Mouse (Mus musculus): ENCODE results near the gene Slc25a47.

Slc25a47 gene

DNA sequence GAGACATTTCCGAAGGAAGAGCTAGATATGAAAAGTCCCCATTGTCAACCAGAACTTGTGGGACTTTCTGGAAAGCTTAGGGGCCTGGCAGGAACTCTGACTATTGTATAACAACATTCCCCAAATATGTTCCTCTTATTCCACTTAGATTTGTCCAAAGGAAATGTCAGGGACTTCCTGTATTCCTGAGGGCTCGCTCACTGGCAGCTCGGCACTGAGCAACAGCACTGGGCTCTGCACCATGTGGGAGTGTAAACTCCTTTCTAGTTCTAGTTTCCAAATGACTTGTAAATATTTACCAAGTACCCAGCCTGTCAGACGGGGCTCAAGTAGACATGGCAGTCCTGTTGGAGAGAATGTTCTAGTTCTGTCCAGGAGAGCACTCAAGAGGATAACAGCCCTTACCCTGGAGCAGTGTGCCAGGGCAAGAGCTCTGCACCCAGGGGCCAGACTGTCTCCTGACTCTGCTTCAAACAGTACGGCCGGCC is 29.2 kb downstream of the Slc25a47 start:
- DNase-seq = no peak

- peak; percentile 37 for DNase-seq
These were observed 33.7 kb downstream of the Slc25a47 start for GRCm38 (mm10) chr12:108869575-108869974.

GRCm38 (mm10) chr12:108873122-108873521 is 37.3 kb downstream of the Slc25a47 start:
- no peak for DNase-seq

GRCm38 (mm10) chr12:108879138-108879537 is 43.3 kb downstream of the Slc25a47 start:
- no peak for DNase-seq

DNA sequence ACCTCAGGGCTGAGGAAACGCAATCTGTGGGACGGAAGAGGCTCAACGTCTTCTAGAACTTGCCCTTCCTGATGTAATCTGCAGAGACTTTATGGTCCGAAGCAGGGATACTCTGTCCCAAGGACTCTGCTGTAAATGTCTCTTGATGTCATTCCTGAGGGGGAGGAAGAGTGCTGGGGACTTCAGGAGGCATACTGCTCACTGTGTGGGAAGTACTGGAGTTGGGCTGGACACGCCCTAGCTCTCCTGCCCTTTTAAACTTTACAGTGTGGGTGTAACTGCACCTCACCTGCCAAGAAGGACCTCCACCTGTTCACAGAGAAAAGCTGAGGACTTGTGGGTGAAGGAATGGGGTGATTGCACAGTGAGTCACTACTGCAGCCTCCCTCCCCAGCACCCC is 44.8 kb downstream of the Slc25a47 start:
- no peak for DNase-seq

- no peak for DNase-seq
These were observed 45.3 kb downstream of the Slc25a47 start for GRCm38 (mm10) chr12:108881192-108881591.

GRCm38 (mm10) chr12:108882776-108883175 is 46.9 kb downstream of the Slc25a47 start:
- no peak for DNase-seq

DNA sequence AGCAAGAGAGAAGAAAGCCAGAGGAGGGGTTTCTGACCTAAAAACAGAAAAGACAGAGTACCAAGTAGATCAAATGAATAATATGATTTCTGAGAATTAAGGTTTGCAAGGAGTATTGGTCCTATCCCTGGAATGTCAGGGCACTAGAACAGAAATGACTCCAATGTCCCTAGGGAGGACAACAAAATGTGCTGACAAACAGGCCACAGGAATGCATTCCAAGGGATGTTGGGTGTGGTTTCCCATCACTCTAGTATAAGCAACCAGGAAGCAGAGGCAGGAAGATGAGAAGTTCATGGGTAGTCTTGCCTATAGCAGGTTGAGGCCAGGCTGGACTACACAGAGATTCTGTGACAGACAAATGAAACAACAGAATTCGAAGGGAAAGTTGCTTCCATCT is 50.1 kb downstream of the Slc25a47 start:
- DNase-seq = no peak

DNA sequence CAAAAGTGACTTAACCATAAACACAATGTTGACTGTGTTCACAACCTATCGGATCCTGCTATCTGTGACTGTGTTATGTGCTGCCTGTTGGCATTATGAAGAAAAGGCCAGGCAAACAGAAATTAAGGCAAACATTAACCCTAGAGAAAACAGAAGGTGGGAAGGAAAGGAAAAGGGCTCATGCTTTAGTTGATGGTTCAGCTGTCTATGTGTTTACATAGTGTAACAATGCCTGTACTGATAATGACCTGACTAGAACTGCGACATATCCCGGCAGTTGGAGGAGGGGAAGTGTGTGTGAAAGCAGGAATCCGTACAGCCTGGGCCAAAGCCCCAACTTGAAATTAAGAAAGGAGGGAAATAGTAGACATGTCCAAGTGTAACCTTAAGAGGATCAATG is 51.2 kb downstream of the Slc25a47 start:
- no peak for DNase-seq

GRCm38 (mm10) chr12:108888632-108889031 is 52.8 kb downstream of the Slc25a47 start:
- no peak for DNase-seq

GRCm38 (mm10) chr12:108892989-108893714 is 57.3 kb downstream of the Slc25a47 start, which contains the start of gene Wdr25:
Gene Wdr25, plus strand, starts transcription at chr12:108893631.
- peak; percentile 10 for DNase-seq

- DNase-seq = peak; percentile 92
These were observed 58.0 kb downstream of the Slc25a47 start, which contains the start of gene Wars for GRCm38 (mm10) chr12:108893715-108894431. Gene Wars, minus strand, starts transcription at chr12:108894174.

DNA sequence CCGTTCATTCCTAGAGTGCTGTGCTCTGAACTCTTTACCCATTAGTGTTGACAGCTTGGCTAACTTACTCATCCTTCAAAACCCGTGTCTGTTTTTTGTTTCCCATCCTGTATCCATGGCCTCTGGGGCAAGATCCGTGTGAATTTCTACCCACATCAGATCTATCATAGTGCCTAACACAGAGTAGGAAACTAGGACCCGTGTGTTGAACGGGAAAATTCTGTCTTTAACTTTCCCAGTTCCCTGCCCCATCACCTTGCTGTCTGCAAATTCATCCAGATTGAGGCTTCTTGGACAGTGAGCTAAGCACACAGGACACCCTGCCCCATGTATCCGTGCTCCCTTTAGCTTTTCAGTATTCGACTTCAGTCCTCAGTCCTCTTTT is 58.6 kb downstream of the Slc25a47 start:
- DNase-seq = no peak

DNA sequence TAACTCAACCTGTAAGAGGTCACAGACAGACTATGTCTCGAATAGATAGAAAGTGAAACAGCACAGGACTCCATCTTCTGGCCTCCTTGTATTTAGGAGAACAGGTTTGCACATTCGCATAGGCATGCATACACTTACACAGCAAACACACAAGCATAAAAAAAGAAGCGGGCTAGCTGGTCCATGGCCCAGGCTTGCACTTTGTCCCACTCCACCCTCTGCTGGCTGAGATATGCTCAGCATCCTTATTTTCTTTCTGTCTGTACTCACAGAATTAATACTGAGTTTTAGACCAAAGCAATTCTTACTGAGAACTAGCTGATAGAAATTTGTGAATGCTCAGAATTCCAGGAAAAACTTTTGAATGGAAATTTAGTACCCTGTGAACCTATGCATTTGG is 60.2 kb downstream of the Slc25a47 start:
- peak; percentile 28 for DNase-seq

GRCm38 (mm10) chr12:108901346-108901745 is 65.5 kb downstream of the Slc25a47 start:
- no peak for DNase-seq

GRCm38 (mm10) chr12:108902940-108903339 is 67.1 kb downstream of the Slc25a47 start:
- peak; percentile 47 for DNase-seq

DNA sequence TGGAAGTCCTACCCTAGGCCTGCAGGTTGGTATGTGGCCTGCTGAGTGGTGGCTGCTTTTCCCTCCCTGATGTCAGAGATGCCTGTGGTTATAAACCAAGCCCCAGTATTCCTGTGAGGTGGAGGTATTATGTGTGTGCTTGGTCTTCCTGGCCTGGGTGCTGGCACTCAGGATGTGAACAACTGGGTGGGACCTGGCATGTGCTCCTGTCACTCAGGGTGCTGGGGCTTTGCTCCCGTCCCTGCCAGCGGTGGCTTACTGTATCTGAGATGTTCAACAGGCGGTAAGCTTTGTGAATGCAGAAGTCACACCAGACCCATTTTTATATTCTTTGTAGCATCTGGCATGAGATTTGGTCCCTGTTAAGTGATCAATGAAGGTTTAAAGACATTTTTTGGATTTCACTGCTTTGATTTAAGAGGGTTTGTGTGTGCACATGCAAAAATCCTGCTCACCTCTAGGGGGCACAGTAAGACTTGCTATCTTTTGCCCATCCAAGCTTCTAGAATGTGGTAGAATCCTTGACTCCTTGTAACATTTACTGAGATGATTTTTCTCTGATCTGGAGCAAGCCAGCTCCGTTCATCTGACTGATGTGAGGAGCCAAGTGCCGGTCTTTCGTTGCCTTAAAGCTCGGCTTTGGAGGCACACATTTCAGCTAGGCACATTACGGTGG is 67.9 kb downstream of the Slc25a47 start:
- peak; percentile 53 for DNase-seq

DNA sequence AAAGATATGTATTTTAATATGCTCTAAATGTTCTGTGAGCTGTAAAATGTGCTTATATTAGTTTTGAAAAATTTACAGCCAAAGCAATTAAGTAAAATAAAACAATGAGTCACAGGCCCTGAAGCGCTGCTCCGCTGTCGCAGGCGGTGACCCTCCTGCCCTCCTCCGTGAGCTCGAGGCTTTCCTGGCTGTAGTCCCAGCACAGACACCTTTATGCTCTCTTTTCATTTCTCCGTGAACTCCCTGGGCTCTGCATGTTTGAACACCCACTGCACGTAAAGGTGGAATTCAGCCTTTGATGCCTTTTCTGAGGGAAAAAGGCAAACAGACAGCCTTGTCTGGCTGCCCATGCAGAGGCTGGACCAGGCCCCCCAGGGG is 68.4 kb downstream of the Slc25a47 start:
- no peak for DNase-seq

- no peak for DNase-seq
These were observed 69.9 kb downstream of the Slc25a47 start for GRCm38 (mm10) chr12:108905620-108906302.

DNA sequence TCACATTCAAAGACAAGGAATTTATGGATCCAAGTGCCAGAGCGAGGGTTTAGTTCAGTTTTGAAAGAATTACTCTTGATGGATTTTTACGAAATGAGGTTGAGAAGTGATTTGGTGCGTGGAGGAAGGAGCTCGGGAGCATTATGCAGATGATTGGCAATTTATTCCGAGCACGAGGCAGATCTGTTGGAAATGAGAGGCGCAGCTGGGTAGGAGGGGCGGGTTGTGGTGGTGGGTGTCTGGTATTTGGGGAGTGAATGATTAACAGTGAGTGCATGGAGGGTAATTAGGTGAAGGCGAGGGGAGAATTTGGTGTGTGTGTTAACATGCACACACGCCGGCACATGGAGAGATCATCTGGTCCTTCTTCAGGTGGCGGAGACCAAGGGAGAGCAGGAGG is 70.6 kb downstream of the Slc25a47 start:
- no peak for DNase-seq
